Mouse (Mus musculus): Measurements from ENCODE around the gene Pacs2.
A peak's percentile ranks its signal among the peaks of the same experiment; 100 is the strongest.

The Pacs2 gene

DNA sequence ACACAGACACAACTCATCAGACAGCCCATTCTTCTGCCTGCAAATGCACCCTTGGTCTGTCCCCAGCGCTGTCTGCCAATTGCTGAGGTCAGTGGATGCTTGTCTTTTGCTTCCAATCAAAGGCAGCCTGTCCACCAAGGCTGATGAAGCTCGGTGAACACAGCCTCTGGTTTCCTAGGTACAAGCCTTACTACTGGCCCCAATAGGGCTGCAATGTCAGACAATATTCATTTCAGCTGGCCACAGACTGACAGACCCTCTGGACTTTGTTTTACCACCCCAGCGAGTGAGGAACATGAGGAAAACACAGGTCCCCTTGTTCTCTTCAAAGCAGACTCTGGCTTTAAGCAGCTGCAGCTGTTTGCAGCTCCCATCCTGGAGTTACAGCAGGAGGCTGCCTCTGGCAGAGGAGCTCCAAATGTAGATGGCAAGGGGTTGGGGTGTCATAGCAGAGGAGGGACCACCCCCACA, 1.3 kb upstream of the Pacs2 start:
- DNase-seq: peak; percentile 69

DNA sequence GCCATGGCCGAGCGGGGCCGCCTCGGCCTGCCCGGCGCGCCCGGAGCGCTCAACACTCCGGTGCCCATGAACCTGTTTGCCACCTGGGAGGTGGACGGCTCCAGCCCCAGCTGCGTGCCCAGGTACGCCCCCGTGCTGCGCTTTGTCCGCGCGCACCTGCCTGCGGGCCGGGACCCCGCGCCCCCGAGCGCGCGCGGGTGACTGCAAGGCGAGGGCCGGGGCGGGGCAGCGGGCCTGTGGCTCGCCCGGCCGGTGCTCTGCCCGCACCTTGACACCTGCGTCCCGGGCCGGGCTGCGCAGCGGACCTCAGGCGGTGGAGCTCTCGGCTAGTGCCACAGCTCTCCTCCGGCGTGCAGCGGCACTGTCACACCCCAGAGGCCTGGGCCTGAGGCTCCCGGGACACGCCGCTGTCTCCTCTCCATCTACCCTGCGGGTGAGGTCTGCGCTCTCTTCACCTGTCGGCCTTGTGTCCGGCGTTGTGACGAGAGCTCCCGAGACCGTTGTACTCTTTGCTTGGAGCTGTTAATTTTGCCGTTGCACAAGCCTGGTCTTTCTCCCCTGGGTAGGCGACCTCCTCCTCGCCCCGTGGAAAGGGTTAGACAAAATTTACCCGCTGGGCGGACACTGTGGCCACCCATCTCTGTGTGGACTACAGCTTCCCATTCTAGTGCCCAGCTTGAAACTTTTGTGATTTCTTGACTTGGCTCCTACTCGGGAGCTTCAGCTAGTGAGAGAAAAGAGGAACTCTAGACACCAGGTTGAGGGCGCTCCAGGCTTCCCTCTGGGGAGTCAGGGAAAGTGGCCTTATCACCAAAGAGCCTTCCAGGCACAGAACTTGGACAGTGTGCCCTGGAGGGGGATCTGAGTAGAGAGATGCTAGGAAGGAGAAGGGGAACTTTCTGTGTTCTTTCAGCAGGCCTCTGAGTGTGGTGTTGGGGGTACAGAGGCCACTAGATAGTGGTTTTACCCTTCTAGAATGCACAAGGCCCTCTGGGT, 551 bp downstream of the Pacs2 start:
- DNase-seq: peak; percentile 61

DNA sequence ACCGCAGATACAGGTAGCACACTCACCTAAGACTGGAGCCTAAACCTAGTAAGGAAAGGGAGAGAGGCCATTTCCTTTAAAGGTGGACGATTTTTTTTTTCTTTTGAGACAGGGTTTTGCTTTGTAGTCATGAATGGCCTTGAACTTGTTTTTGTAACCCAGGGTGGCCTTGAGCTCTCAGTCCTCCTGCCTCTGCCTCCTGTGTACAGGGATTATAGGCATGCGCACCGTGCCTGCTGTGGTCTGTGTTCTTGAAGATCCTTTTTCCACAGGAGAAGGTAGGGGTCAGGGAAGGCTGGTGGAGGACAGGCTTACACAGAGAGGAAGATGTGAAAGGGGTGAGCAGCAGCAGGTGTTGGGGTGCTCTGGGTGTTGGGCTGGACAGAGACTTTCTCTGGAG, 1.6 kb downstream of the Pacs2 start:
- no peak for DNase-seq

DNA sequence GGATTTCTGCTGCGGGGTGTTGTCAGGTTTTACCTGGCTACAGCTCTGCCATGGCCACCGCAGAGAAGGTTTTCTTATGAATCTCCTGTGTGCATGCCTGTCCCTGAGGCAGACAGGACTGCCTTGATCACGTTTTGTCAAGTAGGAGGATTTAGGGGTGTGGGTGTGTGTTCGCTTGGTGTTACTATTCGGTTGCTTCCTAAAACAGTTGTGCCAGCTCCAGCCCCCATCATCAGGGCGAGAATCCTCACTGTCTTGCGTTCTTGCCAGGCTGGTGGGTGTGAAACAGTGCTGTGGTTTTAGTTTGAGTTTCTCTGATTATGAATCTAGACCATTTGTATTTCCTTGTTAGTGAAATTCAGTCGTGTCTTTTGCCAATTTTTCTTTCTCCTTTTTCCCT, 2.7 kb downstream of the Pacs2 start:
- DNase-seq: no peak

- no peak for DNase-seq
Observed at GRCm38 (mm10) chr12:113017429-113017984, 3.2 kb downstream of the Pacs2 start.

DNA sequence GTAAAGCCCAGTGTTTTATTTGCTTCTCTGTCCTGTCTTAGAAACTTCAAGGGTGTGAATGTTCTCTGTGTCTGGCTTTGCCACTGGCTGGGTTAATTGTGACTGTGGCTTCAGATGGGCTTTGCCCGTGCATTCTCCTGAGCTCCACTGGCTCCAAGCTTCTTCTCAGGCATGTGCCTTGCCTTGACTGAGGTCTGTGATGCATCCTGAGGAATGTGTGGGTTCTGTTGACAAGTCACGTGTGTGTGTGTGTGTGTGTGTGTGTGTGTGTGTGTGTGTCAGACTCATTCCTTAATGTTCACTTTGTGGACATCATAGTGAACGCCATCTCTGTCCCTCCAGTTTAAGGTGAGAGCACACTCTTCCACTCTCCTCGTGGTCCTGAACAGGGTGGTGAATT, 4.5 kb downstream of the Pacs2 start:
- no peak for DNase-seq

GRCm38 (mm10) chr12:113021488-113021887, 7.2 kb downstream of the Pacs2 start:
- no peak for DNase-seq

DNA sequence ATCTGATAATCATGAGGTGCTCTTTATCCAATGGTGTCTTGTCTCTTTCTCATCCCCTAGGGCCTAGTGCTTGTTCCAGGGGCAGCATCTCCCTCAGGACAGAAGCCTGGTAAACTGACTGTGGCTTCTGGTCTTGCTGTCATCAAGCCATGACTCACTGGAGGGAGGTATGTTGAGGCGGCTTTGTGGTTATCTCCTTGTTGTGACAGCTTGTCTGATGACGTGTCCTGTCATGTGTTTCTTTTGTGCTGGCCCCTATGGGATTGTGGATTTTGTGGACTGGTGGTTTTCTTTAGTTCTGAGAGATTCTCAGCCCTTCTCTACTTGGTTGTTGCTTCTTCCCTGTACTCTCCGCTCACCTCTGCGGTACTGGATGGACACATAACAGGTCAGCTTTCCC, 8.8 kb downstream of the Pacs2 start:
- DNase-seq: no peak

GRCm38 (mm10) chr12:113026557-113026956, 12.2 kb downstream of the Pacs2 start:
- no peak for DNase-seq

DNA sequence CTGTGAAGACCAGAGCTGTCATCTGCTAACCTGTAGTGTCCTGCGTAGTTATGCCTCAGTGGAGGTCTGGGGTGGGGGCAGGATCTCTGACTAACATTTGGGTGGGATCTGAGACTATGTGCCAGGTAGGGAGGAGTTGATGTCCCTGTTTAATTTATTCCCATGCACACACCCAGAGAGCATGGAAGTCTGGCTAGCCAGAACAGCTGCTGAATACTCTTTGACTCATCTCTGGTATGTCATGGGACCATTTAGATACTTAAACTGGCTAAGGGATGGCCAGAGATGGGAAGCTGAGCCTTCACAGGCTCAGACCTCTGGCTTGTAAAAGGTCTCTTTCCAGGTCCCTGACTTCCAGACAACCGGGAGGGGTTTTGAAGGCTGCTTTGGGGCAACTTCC, 13.2 kb downstream of the Pacs2 start:
- no peak for DNase-seq

DNA sequence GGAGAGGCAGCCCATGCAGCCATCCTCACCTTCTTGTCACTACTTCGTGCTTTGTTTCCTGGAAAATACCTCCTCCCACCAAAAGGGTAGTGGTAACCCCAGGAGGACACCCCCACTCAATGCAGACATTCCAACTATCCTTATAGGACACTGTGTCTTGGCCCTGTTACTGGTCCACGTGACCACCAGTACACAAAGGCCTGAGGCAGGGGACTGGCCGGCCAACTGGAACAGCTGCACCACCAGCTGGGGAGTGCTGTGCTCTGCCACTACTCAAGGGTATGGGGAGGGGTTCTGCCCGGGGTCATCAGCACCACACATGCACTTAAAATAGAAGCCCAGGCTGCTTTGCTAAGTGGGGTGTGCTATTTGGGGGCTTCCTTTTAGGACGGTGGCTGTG, 13.8 kb downstream of the Pacs2 start:
- no peak for DNase-seq

- DNase-seq: no peak
Observed at GRCm38 (mm10) chr12:113028898-113029297, 14.6 kb downstream of the Pacs2 start.

DNA sequence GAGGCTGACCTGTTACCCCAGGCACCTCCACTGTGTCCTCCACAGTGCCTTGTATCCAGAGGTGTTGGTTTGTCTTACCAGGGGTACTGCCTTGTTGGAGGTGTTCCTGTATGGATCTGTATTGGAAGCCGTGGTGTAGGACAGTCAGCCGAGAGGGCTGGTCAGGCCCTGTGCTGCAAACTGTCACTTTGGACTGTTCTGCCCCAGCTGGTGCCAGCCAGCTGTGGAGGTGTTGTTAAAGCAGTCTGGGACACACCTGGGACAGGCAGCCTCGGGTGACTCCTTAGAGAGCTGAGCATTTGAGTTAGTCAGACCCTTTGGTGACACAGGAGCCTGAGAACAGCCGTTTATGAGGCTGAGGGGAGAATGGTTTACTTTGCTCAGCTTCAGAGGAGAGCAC, 15.7 kb downstream of the Pacs2 start:
- no peak for DNase-seq

DNA sequence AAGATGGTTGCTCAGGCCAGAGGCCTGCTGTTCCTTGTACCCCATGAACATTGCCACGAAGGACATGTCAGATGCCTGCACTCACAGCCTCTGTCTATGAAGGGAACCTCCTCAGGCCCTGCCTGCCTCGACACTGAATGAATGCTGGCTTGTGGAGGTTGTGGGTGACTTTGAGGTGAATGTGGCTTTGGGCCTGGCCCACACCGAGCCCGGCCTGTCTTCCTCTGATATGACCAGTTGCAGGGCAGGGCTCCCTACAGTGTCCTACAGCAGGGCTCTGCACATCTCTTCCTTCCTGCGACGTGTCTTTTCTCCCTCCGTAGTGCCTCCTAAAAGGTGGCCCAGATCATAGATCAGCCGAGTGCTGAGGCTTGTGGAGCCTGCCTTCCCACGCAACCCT, 16.7 kb downstream of the Pacs2 start:
- DNase-seq: no peak

DNA sequence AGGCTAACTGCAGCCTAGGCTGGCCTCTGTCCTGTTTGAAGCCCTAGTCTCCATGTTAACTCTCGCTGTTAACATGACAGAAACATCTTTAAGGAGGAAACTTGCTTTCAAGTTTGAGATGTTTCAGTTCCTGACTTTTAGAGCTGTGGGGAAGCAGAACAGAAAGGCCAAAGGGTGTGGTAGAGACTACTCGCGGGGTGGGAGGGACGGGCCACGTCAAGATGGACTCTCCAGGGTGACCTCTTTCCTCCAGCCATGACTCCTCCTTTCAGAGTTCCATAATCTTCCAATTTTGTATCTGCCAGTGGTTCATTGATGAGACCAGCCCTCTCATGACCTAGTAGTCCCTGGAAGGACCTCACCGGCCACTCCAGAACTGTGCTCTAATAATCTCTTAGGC, 17.1 kb downstream of the Pacs2 start:
- DNase-seq: no peak

DNA sequence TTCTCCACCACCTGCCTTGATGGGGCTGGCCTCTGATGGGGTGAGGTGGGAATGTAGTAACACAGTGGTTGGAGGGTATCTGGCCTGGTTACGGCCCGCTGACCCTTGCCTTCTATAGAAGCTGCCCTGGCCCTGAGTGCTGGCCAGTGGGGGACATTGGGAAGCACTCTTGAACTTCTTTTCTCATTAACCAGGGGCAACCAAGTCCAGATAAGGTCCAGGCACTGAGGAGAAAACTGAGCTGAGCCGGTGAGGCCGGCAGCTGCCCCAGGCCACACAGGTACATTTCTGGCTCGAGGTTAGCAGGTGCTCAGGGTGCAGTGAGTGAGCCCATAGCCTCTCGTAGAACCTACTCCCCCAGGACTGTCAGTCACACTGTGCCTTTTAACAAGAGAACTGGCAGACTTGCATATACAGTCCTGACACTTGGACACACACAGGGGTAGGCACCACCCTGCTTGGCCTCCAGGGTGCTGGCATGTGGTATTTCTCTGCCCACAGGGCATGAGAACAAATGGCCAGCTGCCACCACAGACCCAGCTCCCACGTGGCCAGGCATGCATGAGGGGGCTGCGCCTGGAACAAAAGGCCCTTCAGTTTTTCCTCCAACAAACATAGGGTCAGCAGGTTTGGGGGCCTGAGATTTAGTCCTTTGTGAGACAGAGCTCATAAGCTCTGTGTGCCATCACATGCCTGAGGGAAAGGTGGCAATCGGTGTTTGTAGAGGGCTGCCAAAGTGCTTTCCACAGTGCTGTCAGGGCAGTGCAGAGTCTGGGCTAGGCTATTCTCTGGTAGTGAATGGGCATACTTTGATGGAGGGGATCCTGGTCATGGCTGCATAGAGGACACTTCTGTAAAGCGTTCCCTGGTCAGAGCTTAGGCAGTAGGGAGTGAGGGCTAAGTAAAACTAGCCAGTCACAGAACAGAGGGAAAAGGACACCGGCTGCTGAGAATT, 18.3 kb downstream of the Pacs2 start:
- peak; percentile 53 for DNase-seq

- DNase-seq: no peak
Observed at GRCm38 (mm10) chr12:113035093-113035492, 20.8 kb downstream of the Pacs2 start.

DNA sequence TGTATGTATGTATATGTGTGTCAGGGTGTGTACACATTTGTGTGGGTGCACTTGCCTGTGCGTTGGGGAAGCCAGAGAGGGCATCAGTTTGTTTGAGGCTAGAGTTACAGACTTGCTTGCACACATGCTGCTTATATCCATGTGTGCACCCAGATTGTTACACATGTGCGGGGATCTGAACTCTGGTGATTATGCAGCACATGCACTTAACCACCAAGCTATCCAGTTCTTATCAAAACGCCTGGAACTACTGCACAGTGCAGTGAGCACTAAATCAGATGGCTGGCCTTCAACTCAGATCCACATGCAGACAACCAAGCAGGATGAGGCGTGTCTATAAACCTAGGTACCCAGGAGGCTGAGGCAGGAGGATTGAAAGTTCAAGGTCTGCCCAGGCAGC, 22.7 kb downstream of the Pacs2 start:
- no peak for DNase-seq

GRCm38 (mm10) chr12:113038414-113038813, 24.1 kb downstream of the Pacs2 start:
- DNase-seq: no peak

DNA sequence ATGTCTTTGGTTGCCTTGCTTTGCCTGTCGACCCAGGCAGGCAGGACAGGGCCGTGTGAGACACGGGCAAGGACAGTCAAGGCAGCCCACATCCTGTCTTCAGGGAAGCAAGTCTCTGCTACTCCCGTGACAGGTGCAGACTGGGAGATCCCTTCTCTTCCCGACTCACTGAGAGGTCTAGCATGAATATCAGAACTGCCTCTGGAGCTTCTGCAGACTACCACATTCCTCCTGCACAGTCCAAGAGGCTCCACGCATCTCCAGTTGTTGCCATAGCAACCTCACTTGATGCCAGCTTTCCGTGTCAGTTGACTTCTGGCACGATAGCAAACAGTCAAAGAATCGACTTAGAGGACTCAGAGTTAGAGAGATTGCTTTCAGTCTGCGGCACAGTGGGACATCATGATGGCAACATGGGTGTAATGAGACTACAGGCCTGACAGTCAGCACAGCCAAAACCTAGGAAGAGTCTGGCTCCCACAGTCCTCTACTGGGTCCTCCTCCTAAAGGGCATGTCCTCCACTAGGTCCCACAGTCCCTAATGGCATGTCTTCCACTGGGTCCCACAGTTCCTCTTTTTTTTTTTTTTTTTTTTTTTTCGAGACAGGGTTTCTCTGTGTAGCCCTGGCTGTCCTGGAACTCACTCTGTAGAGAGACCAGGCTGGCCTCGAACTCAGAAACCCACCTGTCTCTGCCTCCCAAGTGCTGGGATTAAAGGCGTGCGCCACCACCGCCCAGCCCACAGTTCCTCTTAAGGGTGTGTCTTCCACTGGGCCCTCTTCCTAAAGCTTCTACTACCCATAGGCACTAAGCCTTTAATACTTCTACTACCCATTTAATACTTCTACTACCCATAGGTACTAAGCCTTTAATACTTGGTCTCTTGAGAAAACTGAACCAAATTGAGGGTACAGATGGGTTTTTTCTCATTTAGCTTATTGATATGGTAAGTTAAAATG, 27.5 kb downstream of the Pacs2 start:
- peak; percentile 73 for DNase-seq

DNA sequence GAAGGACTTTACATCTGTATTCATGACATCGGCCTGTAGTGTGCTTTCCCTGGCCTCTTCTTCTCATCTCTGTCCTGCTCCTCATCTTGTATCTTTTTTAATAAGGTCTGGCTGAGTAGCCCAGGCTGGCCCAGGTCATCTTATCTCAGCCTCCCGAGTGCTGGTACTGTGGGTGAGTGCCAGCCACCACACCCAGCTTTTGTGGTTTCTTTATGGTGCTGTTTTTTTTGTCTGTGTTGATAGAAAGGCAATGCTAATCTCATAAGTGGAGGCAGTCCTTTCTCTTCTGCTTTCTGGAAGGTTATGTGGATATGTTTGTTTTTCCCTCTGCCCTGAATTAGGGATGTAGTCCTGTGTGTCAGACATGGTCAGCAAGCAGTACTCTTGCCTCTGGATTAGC, 28.2 kb downstream of the Pacs2 start:
- DNase-seq: no peak
